Mouse (Mus musculus) C2C12 (cell line): ENCODE data around the gene Hyal2. TPM values are rescaled to one million over a fixed set of nuclear protein-coding genes. Genes with fewer than 3 reads are reported as not detected.
"Not testable (repeated sequence)": the region's sequence is repeated elsewhere in the genome, so short reads cannot be mapped to it uniquely, and the experiment has no call there.

Source experiments
- H3K27me3 ChIP-seq: one replicate; pipeline ENCODE4 v1.6.1; 2011; ENCODE audit not compliant: control insufficient read depth, insufficient read depth, insufficient read length
- H3K36me3 ChIP-seq: one replicate; pipeline ENCODE4 v1.6.1; 2011; ENCODE audit not compliant: control insufficient read depth, insufficient read depth
- H3K4me3 ChIP-seq: one replicate; pipeline ENCODE4 v1.5.1; 2011; ENCODE audit warnings: mild to moderate bottlenecking, control low read depth; ENCODE audit not compliant: poor library complexity, insufficient read depth, severe bottlenecking
- H3K79me2 ChIP-seq: one replicate; pipeline ENCODE4 v1.6.1; 2011; ENCODE audit not compliant: control insufficient read depth, insufficient read depth
- H3K79me3 ChIP-seq: one replicate; pipeline ENCODE4 v1.6.1; 2011; ENCODE audit warnings: low read depth, control low read depth
- H3ac ChIP-seq: one replicate; pipeline ENCODE3; 2011; ENCODE audit warnings: low read depth; ENCODE audit not compliant: control insufficient read depth, insufficient read length
- CEBPB ChIP-seq: IDR thresholded peaks from one replicate; pipeline ENCODE4 v1.6.1; 2011; ENCODE audit warnings: low read depth, mild to moderate bottlenecking, control low read depth, moderate library complexity
- CTCF ChIP-seq: IDR thresholded peaks from one replicate; pipeline ENCODE4 v1.5.1; 2011; ENCODE audit not compliant: control insufficient read depth, insufficient read depth, insufficient read length
- FOSL1 ChIP-seq: IDR thresholded peaks from one replicate; pipeline ENCODE4 v1.8.0; 2011; ENCODE audit warnings: mild to moderate bottlenecking, low read length; ENCODE audit not compliant: poor library complexity, insufficient read depth, severe bottlenecking
- MAX ChIP-seq: IDR thresholded peaks from one replicate; pipeline ENCODE4 v1.6.1; 2011; ENCODE audit warnings: mild to moderate bottlenecking, control low read depth
- MYOD1 ChIP-seq: IDR thresholded peaks from one replicate; pipeline ENCODE4 v1.6.1; 2011; ENCODE audit warnings: low read depth; ENCODE audit not compliant: control insufficient read depth, insufficient read length
- MYOG ChIP-seq: IDR thresholded peaks from one replicate; pipeline ENCODE4 v1.6.1; 2011; ENCODE audit not compliant: control insufficient read depth, insufficient read length; ENCODE audit errors: extremely low read depth
- USF1 ChIP-seq: IDR thresholded peaks from one replicate; pipeline ENCODE4 v1.6.1; 2011; ENCODE audit warnings: low read depth, mild to moderate bottlenecking, control low read depth, moderate library complexity
- polyA plus RNA-seq: library from polyadenylated mRNA; unstranded; fragments of >200 nt; fragmentation: generic; extraction: Trizol; gene quantifications from one replicate; pipeline ENCODE4 v1.2.1, GENCODE M21; 2012; ENCODE audit warnings: missing spikeins

Hyal2 gene
- polyA plus RNA-seq, 1 experiment = 59.7 TPM

GRCm38 (mm10) chr9:107572327-107572662 is 4.5 kb downstream of the Hyal2 start:
- no peaks in the 10 kb centered on the region for H3K27me3 ChIP-seq
- peaks cover 26% of the 10 kb centered on the region for H3K79me2 ChIP-seq
- peaks cover 12% of the 10 kb centered on the region for H3K79me3 ChIP-seq
- no peak for TF ChIP-seq CTCF
- no peak for TF ChIP-seq MAX
- no peak for TF ChIP-seq MYOD1
- no peak for TF ChIP-seq FOSL1
- TF ChIP-seq USF1 = no peak
- no peak overlapping the region for H3K4me3 ChIP-seq
- no peak overlapping the region for H3ac ChIP-seq
- H3K36me3 ChIP-seq = peaks cover 10% of the 10 kb centered on the region

- Histone ChIP-seq H3K79me3 (peaks cover 12% of the 10 kb centered on the region), H3K79me2 (peaks cover 26% of the 10 kb centered on the region)
- not testable (repeated sequence) for H3K4me3 ChIP-seq, H3ac ChIP-seq, H3K27me3 ChIP-seq, H3K36me3 ChIP-seq
Observed at GRCm38 (mm10) chr9:107573774-107574173, 6.0 kb downstream of the Hyal2 start.

GRCm38 (mm10) chr9:107575579-107576356 is 8.0 kb downstream of the Hyal2 start:
- TF ChIP-seq CEBPB (no peak), CTCF (no peak), MYOD1 (no peak), USF1 (no peak), FOSL1 (no peak), MAX (no peak)
- no peaks in the 10 kb centered on the region for H3K27me3 ChIP-seq
- no peak overlapping the region for H3K4me3 ChIP-seq
- peaks cover 10% of the 10 kb centered on the region for H3K36me3 ChIP-seq
- H3K79me3 ChIP-seq = peaks cover 2% of the 10 kb centered on the region
- no peak overlapping the region for H3ac ChIP-seq
- H3K79me2 ChIP-seq = peaks cover 10% of the 10 kb centered on the region

- no peak within 1 kb of the TSS for H3K4me3 ChIP-seq
- H3K36me3 ChIP-seq = peaks cover 10% of the 10 kb centered on the region
- H3K79me2 ChIP-seq = peaks cover 10% of the 10 kb centered on the region
- peak within 1 kb of the TSS; percentile 46 for H3ac ChIP-seq
- H3K79me3 ChIP-seq = peaks cover 2% of the 10 kb centered on the region
- H3K27me3 ChIP-seq = no peaks in the 10 kb centered on the region
- no peak for TF ChIP-seq USF1
- TF ChIP-seq CTCF = no peak
- TF ChIP-seq MYOG = no peak
- TF ChIP-seq MAX = no peak
- TF ChIP-seq FOSL1 = no peak
- TF ChIP-seq CEBPB = no peak
- no peak for TF ChIP-seq MYOD1
Observed at GRCm38 (mm10) chr9:107576357-107577107, 8.8 kb downstream of the Hyal2 start, which contains the start of gene Hyal1. TSS of gene Hyal1 (plus strand) at chr9:107576927.

DNA sequence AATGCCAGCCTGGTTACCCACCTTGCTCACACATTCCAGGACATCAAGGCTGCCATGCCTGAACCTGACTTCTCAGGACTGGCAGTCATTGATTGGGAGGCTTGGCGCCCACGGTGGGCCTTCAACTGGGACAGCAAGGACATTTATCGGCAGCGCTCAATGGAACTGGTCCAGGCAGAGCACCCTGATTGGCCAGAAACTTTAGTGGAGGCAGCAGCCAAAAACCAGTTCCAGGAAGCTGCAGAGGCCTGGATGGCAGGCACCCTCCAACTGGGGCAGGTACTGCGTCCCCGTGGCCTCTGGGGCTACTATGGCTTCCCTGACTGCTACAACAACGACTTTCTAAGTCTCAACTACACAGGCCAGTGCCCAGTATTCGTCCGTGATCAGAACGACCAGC is 10.1 kb downstream of the Hyal2 start:
- Histone ChIP-seq H3K4me3 (no peak overlapping the region), H3K79me2 (peaks cover 10% of the 10 kb centered on the region), H3ac (no peak overlapping the region), H3K27me3 (no peaks in the 10 kb centered on the region), H3K36me3 (peaks cover 3% of the 10 kb centered on the region), H3K79me3 (no peaks in the 10 kb centered on the region)
- no peak for TF ChIP-seq MYOG
- TF ChIP-seq CTCF = no peak
- TF ChIP-seq USF1 = no peak
- TF ChIP-seq FOSL1 = no peak
- TF ChIP-seq CEBPB = no peak
- no peak for TF ChIP-seq MYOD1
- no peak for TF ChIP-seq MAX

DNA sequence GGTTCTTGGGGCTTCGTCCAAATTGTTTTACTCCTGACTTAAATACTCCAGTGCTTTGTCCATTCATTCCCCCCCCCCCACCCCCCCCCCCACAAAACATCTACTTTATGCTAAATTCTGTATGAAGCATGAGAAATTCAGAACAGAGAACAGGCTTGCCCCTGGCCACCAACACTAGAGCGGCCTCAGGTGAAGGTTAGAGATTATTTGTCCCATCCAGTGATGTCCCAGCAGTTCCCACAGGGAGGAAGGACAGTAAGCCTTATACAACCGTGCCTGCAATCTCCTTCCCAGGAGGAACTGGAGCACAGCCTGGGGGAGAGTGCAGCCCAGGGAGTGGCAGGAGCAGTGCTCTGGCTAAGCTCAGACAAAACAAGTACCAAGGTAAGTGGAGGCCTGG is 10.8 kb downstream of the Hyal2 start, which contains the start of gene Naa80:
Gene Naa80 (plus strand): TSS at position 301 of the 400 bp plus-strand sequence.
- Histone ChIP-seq H3ac (no peak within 1 kb of the TSS), H3K79me3 (no peaks in the 10 kb centered on the region), H3K36me3 (no peaks in the 10 kb centered on the region), H3K4me3 (no peak within 1 kb of the TSS), H3K27me3 (no peaks in the 10 kb centered on the region), H3K79me2 (peaks cover 10% of the 10 kb centered on the region)
- TF ChIP-seq CTCF (no peak), USF1 (no peak), MYOG (no peak), MYOD1 (no peak), FOSL1 (no peak), CEBPB (no peak), MAX (no peak)
